Mouse (Mus musculus): ENCODE measurements around the gene Myo1b. TPM values are rescaled to one million over a fixed set of nuclear protein-coding genes. Genes with fewer than 3 reads are reported as not detected.

The Myo1b gene
- polyA plus RNA-seq, 1 experiment from 2014 or later = 77.6 TPM

DNA sequence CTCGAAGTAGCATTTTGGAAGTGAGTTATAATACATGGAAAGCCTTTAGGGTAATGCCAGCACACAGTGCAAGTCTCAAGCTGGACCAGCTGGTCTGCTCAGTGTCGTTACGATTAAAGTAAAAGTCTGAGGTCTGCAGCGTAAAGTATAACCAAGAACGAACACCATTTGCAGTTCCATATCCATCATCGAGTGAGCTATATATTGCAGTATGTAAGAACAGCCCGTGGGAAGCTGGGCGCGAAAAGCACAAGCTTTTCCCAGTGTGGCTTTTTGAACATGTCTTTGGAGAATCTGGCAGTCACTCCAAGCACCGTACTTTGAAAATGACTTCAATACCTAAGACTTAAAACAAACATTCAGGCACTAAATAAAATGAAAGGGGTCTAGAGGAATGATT is 55.0 kb downstream of the Myo1b start:
- DNase-seq (ENCODE audit: low spot score) = no peak
- Histone ChIP-seq H3K27me3 (ENCODE audit: insufficient read depth, poor library complexity, severe bottlenecking) (no peaks in the 10 kb centered on the region), H3K27ac (no peak overlapping the region), H3K36me3 (peaks cover 36% of the 10 kb centered on the region), H3K9me3 (no peaks in the 10 kb centered on the region), H3K4me1 (replicated peaks) (0 out of 2 replicates have a peak, but pooled peaks cover 4% of the 10 kb centered on the region), H3K4me3 (no peak overlapping the region)
- WGBS = 96% methylated on average over 10 of the region's 10 CpGs

- no peak for DNase-seq (ENCODE audit: low spot score)
- H3K36me3 ChIP-seq = peaks cover 24% of the 10 kb centered on the region
- WGBS = 88% methylated on average over 4 of the region's 4 CpGs
- H3K9me3 ChIP-seq = no peaks in the 10 kb centered on the region
- no peak overlapping the region for H3K27ac ChIP-seq
- 0 out of 2 replicates have a peak, but pooled peaks cover 7% of the 10 kb centered on the region for H3K4me1 ChIP-seq (replicated peaks)
- H3K27me3 ChIP-seq (ENCODE audit: insufficient read depth, poor library complexity, severe bottlenecking) = no peaks in the 10 kb centered on the region
- no peak overlapping the region for H3K4me3 ChIP-seq
Measured at GRCm38 (mm10) chr1:51856946-51857345, 58.9 kb downstream of the Myo1b start.

DNA sequence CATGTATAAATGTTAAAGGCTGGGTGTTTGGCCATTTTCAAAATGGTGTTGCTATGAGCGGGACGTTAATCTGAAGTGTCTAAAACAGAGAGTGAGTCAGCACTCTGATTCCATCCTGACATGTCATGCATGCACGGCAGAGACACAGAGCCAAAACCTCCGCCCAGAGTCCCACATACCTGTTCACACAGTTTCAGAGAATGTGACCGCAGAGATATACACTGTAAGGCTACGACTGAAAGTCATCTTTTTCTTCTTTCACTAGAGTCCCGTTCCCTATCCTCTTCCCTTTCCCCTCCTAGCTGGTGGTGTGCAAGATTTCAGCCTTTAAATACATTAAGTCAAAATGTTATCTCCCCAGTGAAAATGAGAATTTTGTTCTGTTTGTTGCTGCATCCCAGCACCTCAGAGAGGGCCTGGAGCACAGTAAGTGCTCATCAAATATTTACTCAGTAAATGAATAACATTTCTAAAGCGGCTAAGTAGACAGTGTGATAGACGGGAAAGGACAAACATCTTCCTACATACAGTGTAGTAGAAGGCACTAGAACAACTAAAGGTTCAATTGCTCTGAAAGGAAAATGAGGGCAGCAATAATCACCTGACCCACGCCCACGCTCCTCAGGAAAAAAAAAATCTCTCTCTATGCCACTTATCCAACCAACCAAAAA is 59.5 kb downstream of the Myo1b start:
- Histone ChIP-seq H3K4me3 (no peak overlapping the region), H3K9me3 (no peaks in the 10 kb centered on the region), H3K4me1 (replicated peaks) (0 out of 2 replicates have a peak, but pooled peaks cover 7% of the 10 kb centered on the region), H3K27me3 (ENCODE audit: insufficient read depth, poor library complexity, severe bottlenecking) (no peaks in the 10 kb centered on the region), H3K27ac (no peak overlapping the region), H3K36me3 (peaks cover 22% of the 10 kb centered on the region)
- WGBS = 88% methylated on average over 11 of the region's 11 CpGs
- no peak for DNase-seq (ENCODE audit: low spot score)

DNA sequence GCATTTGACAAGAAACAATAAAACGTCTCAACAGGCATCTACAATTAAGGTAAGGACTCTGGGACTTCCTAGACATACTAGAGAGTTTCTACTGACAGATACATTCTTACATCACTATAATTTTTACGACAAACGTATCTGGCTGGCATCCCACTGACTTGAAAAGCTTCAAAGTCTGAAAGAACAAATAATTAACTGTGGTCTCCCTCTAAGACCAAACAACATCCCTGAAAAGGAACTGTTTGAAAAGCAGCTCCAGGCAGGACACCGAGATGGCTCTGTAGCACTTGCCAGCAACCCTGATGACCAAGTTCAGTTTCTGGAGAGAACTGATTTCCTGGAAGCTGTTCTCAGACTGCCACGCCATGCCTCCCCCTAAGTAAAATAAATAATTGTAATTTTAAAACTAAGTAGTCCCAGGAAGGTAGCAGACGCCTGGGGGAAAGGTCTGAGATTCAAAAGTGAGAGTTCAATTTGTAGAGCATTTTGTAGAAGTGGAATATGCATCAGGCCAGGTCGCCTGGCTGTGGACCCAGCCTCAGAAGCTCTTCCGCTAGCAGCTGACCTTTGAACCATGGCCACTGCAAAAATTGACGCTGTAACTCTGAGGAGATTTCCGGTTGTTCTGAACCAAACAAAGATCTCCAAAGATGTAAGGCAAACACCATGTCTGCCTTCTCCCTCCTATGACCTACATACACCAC is 60.2 kb downstream of the Myo1b start:
- H3K9me3 ChIP-seq = no peaks in the 10 kb centered on the region
- H3K4me3 ChIP-seq = no peak overlapping the region
- DNase-seq (ENCODE audit: low spot score) = no peak
- peaks cover 23% of the 10 kb centered on the region for H3K36me3 ChIP-seq
- 65% methylated on average over 10 of the region's 10 CpGs for WGBS
- no peaks in the 10 kb centered on the region for H3K27me3 ChIP-seq (ENCODE audit: insufficient read depth, poor library complexity, severe bottlenecking)
- no peak overlapping the region for H3K27ac ChIP-seq
- H3K4me1 ChIP-seq (replicated peaks) = 0 out of 2 replicates have a peak, but pooled peaks cover 7% of the 10 kb centered on the region

GRCm38 (mm10) chr1:51852314-51852713 is 63.6 kb downstream of the Myo1b start:
- DNase-seq (ENCODE audit: low spot score) = no peak
- Histone ChIP-seq H3K4me1 (replicated peaks) (0 out of 2 replicates have a peak, but pooled peaks cover 7% of the 10 kb centered on the region), H3K4me3 (no peak overlapping the region), H3K27me3 (ENCODE audit: insufficient read depth, poor library complexity, severe bottlenecking) (no peaks in the 10 kb centered on the region), H3K9me3 (no peaks in the 10 kb centered on the region), H3K27ac (no peak overlapping the region), H3K36me3 (0 out of 2 replicates have a peak, but pooled peaks cover 11% of the 10 kb centered on the region)
- 70% methylated on average over 5 of the region's 5 CpGs for WGBS

DNA sequence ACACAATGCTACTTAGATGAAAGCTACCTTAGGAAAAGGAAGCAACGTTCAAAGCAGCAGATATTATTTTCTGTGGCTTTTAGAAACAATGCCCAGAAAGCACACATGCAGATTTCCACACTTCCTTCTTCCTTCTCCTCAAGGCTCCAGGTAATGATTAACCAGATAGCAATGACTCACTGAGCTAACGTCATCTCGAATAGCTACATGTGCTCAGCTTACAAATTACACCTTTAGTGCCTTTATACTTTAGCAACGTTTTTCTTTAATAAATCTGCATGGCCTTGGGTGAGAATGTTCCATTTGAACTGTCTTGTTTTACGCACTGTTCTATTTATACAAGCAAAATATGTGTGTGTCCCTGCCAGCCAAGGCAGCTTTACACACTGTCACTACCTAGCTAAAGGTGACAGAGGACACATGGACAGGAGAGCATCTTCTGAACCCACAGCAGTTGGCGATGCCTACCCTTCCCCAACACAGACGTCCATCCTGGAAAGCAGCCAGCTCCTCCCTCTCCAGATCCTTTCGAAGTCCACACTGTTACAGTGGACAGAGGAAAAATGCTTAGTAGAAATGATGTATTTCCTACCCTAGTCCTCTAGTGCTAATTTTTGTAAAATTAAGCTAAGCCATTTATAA is 66.2 kb downstream of the Myo1b start:
- H3K27me3 ChIP-seq (ENCODE audit: insufficient read depth, poor library complexity, severe bottlenecking) = no peaks in the 10 kb centered on the region
- no peak overlapping the region for H3K27ac ChIP-seq
- H3K4me1 ChIP-seq (replicated peaks) = 0 out of 2 replicates have a peak, but pooled peaks cover 4% of the 10 kb centered on the region
- 80% methylated on average over 8 of the region's 8 CpGs for WGBS
- H3K9me3 ChIP-seq = no peaks in the 10 kb centered on the region
- H3K36me3 ChIP-seq = 0 out of 2 replicates have a peak, but pooled peaks cover 7% of the 10 kb centered on the region
- DNase-seq (ENCODE audit: low spot score) = no peak
- no peak overlapping the region for H3K4me3 ChIP-seq

- H3K4me1 ChIP-seq (replicated peaks) = no peaks in the 10 kb centered on the region
- H3K27me3 ChIP-seq (ENCODE audit: insufficient read depth, poor library complexity, severe bottlenecking) = no peaks in the 10 kb centered on the region
- 79% methylated on average over 2 of the region's 2 CpGs for WGBS
- DNase-seq (ENCODE audit: low spot score) = no peak
- no peaks in the 10 kb centered on the region for H3K9me3 ChIP-seq
- H3K4me3 ChIP-seq = no peak overlapping the region
- no peaks in the 10 kb centered on the region for H3K36me3 ChIP-seq
- H3K27ac ChIP-seq = no peak overlapping the region
Measured at GRCm38 (mm10) chr1:51845264-51846036, 70.4 kb downstream of the Myo1b start.

GRCm38 (mm10) chr1:51837845-51838623 is 77.8 kb downstream of the Myo1b start:
- peaks cover 19% of the 10 kb centered on the region for H3K4me1 ChIP-seq (replicated peaks)

DNA sequence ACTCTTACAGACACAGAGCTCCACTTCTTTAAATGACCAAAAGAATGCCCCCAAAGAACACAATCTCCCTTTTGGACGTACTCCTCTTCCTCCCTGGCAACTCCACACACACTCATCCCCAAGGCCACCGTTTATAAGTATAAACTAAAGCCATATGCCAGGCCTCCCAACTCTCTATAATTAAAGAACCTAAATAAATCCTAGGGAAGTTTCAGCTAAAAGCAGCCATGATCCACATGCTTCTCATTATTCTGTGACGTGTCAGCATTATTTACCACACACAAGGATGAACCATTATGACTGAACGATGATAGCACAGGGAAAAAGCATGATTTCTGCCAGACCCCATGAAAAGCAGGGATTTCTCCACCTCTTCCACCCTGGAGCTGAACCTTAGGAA is 78.6 kb downstream of the Myo1b start:
- H3K36me3 ChIP-seq = peaks cover 21% of the 10 kb centered on the region
- no peak for DNase-seq (ENCODE audit: low spot score)
- H3K27me3 ChIP-seq (ENCODE audit: insufficient read depth, poor library complexity, severe bottlenecking) = no peaks in the 10 kb centered on the region
- no peak overlapping the region for H3K4me3 ChIP-seq
- WGBS = 80% methylated on average over 4 of the region's 4 CpGs
- H3K27ac ChIP-seq = no peak overlapping the region
- H3K4me1 ChIP-seq (replicated peaks) = peaks cover 19% of the 10 kb centered on the region
- H3K9me3 ChIP-seq = no peaks in the 10 kb centered on the region

More at GRCm38 (mm10) chr1:51837845-51838623, 77.8 kb downstream of the Myo1b start:
- Histone ChIP-seq H3K36me3 (peaks cover 14% of the 10 kb centered on the region), H3K4me3 (no peak overlapping the region), H3K9me3 (no peaks in the 10 kb centered on the region), H3K27ac (no peak overlapping the region), H3K27me3 (ENCODE audit: insufficient read depth, poor library complexity, severe bottlenecking) (no peaks in the 10 kb centered on the region)
- no peak for DNase-seq (ENCODE audit: low spot score)
- 84% methylated on average over 11 of the region's 11 CpGs for WGBS

DNA sequence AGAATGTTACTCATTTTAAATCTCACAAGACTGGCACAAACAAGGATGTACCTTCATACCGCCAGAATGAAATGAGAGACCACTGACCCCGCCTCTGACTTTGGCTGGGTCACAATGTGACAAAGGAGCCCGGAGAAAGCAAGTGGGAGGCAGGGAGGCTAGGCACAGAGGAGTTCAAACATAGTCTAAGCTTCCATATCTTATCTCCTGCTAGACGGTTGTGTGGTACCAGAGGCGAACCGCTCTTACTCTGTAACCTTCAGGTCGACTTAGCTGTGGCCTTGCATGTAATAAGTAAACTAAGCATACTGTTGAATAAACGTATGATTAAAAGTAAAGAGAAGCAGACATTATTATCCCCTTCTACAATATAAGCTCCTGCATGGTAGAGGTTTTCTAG is 80.1 kb downstream of the Myo1b start:
- 66% methylated on average over 8 of the region's 8 CpGs for WGBS
- no peak overlapping the region for H3K4me3 ChIP-seq
- H3K36me3 ChIP-seq = peaks cover 23% of the 10 kb centered on the region
- no peak overlapping the region for H3K27ac ChIP-seq
- peaks cover 19% of the 10 kb centered on the region for H3K4me1 ChIP-seq (replicated peaks)
- no peaks in the 10 kb centered on the region for H3K9me3 ChIP-seq
- DNase-seq (ENCODE audit: low spot score) = no peak
- no peaks in the 10 kb centered on the region for H3K27me3 ChIP-seq (ENCODE audit: insufficient read depth, poor library complexity, severe bottlenecking)

GRCm38 (mm10) chr1:51834072-51834471 is 81.8 kb downstream of the Myo1b start:
- DNase-seq (ENCODE audit: low spot score) = no peak
- H3K4me1 ChIP-seq (replicated peaks) = peaks cover 19% of the 10 kb centered on the region
- 68% methylated on average over 3 of the region's 3 CpGs for WGBS
- H3K36me3 ChIP-seq = peaks cover 27% of the 10 kb centered on the region
- H3K4me3 ChIP-seq = no peak overlapping the region
- no peaks in the 10 kb centered on the region for H3K27me3 ChIP-seq (ENCODE audit: insufficient read depth, poor library complexity, severe bottlenecking)
- no peak overlapping the region for H3K27ac ChIP-seq
- no peaks in the 10 kb centered on the region for H3K9me3 ChIP-seq

DNA sequence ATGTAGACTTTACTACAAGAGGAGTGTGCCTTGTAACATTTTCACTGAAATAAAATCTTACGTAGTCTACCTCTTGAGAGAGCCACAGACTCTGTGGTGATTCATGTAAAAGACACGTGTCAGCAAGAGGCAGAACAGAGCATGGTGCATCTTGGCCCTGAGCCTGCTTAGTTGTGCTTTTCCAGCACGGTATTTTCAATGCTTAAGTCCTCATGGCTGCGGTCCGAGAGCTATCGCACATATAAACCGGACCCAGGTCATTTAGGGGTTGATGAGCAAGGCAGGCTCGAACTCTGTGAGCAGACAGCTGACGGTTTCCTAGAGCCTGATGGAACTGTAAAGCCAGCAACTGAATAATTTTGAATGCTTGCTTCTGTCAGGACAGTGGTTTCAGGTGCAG is 86.5 kb downstream of the Myo1b start:
- Histone ChIP-seq H3K9me3 (no peaks in the 10 kb centered on the region), H3K27ac (no peak overlapping the region), H3K27me3 (ENCODE audit: insufficient read depth, poor library complexity, severe bottlenecking) (no peaks in the 10 kb centered on the region), H3K4me3 (no peak overlapping the region), H3K4me1 (replicated peaks) (no peaks in the 10 kb centered on the region), H3K36me3 (peaks cover 31% of the 10 kb centered on the region)
- WGBS = 94% methylated on average over 9 of the region's 9 CpGs
- DNase-seq (ENCODE audit: low spot score) = no peak
